Mouse (Mus musculus): Measurements from ENCODE around the gene Grhpr.
A peak's percentile ranks its signal among the peaks of the same experiment; 100 is the strongest.
"Not testable (repeated sequence)": the region's sequence is repeated elsewhere in the genome, so short reads cannot be mapped to it uniquely, and the experiment has no call there.

The Grhpr gene

GRCm38 (mm10) chr4:44981280-44981973, at the start of gene Grhpr:
TSS of gene Grhpr (plus strand) at chr4:44981395.
- peak; percentile 64 for DNase-seq (ENCODE audit: low spot score)

- no peak for DNase-seq (ENCODE audit: low spot score)
Measured at GRCm38 (mm10) chr4:44931732-44932131, 49.5 kb upstream of the Grhpr start.

GRCm38 (mm10) chr4:44938359-44939340, 42.5 kb upstream of the Grhpr start:
- no peak for DNase-seq (ENCODE audit: low spot score)

- DNase-seq (ENCODE audit: low spot score): no peak
Measured at GRCm38 (mm10) chr4:44939576-44940249, 41.5 kb upstream of the Grhpr start.

GRCm38 (mm10) chr4:44940286-44940685, 40.9 kb upstream of the Grhpr start:
- DNase-seq (ENCODE audit: low spot score): no peak

- no peak for DNase-seq (ENCODE audit: low spot score)
Measured at GRCm38 (mm10) chr4:44942237-44942636, 39.0 kb upstream of the Grhpr start.

GRCm38 (mm10) chr4:44943480-44943879, 37.7 kb upstream of the Grhpr start:
- DNase-seq (ENCODE audit: low spot score): no peak

- no peak for DNase-seq (ENCODE audit: low spot score)
Measured at GRCm38 (mm10) chr4:44944426-44945075, 36.6 kb upstream of the Grhpr start.

GRCm38 (mm10) chr4:44946126-44946525, 35.1 kb upstream of the Grhpr start:
- not testable (repeated sequence) for DNase-seq (ENCODE audit: low spot score)

GRCm38 (mm10) chr4:44947464-44947863, 33.7 kb upstream of the Grhpr start:
- DNase-seq (ENCODE audit: low spot score): no peak

- no peak for DNase-seq (ENCODE audit: low spot score)
Measured at GRCm38 (mm10) chr4:44948314-44948713, 32.9 kb upstream of the Grhpr start.

GRCm38 (mm10) chr4:44953041-44953440, 28.2 kb upstream of the Grhpr start:
- no peak for DNase-seq (ENCODE audit: low spot score)

- no peak for DNase-seq (ENCODE audit: low spot score)
Measured at GRCm38 (mm10) chr4:44958776-44959175, 22.4 kb upstream of the Grhpr start.

- DNase-seq (ENCODE audit: low spot score): no peak
Measured at GRCm38 (mm10) chr4:44959220-44959619, 22.0 kb upstream of the Grhpr start.

- DNase-seq (ENCODE audit: low spot score): no peak
Measured at GRCm38 (mm10) chr4:44963156-44963555, 18.0 kb upstream of the Grhpr start.

- no peak for DNase-seq (ENCODE audit: low spot score)
Measured at GRCm38 (mm10) chr4:44965175-44965574, 16.0 kb upstream of the Grhpr start.

GRCm38 (mm10) chr4:44965736-44966135, 15.5 kb upstream of the Grhpr start:
- no peak for DNase-seq (ENCODE audit: low spot score)

- no peak for DNase-seq (ENCODE audit: low spot score)
Measured at GRCm38 (mm10) chr4:44967402-44967801, 13.8 kb upstream of the Grhpr start.

- no peak for DNase-seq (ENCODE audit: low spot score)
Measured at GRCm38 (mm10) chr4:44970056-44970455, 11.1 kb upstream of the Grhpr start.

- DNase-seq (ENCODE audit: low spot score): peak; percentile 42
Measured at GRCm38 (mm10) chr4:44970612-44971110, 10.5 kb upstream of the Grhpr start.

- DNase-seq (ENCODE audit: low spot score): peak; percentile 84
Measured at GRCm38 (mm10) chr4:44973450-44973849, 7.7 kb upstream of the Grhpr start.

- no peak for DNase-seq (ENCODE audit: low spot score)
Measured at GRCm38 (mm10) chr4:44973871-44974270, 7.3 kb upstream of the Grhpr start.
